Comparison of ENCODE assay signal across 9 mouse cellular contexts in the genomic region with DNA sequence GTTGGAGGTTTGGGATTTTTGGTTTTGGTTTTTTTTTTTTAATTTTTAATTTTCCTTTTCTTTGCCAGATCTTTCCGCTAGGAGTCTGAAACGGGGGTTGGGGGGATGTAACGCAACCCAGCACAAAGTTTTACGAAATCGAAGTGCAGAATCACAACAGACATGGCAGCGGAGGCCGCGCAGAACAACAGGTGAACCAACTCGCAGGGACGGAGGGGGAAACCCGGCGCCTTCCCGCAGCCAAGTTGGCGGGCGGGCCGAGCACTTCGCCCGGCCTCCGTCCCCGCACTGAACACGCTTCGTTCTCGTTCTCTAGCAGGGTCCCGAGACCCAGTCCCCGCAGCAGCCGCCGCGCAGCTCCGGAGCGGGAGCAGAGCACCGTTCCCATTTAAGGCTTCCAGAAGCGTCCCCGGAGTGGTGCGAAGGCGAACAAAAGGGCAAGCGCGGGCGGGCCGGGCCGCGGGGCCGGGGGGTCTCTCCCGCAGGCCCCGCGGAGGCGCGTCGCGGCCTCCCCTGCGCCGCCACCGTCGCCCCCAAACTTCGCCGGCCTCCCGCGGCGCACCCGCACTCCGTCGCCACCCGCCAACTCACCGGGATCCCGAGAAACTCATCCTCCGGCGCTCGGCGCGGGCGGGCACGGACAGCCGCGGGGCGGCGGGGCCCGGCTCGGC. TPM values are rescaled to one million over a fixed set of nuclear protein-coding genes. Genes with fewer than 3 reads are reported as not detected.
A peak's percentile ranks its signal among the peaks of the same experiment; 100 is the strongest.
DNase-seq lines count a peak whose midpoint lies in the region; ATAC-seq and TF ChIP-seq lines count a peak whose summit lies in the region.
"Had no signal": no experiment of that assay in that cellular context is flagged by ENCODE, and none has a peak within 500 bp of the region (broad histone marks: within the 10 kb centered on the region; RNA-seq: fewer than 3 reads in every experiment).

No protein-coding gene starts in this region.

- TF ChIP-seq CTCF in midbrain, postnatal 0 days (IDR thresholded peaks at IDR 0.05): peak; percentile 34
- TF ChIP-seq CTCF in stomach, postnatal 0 days (IDR thresholded peaks at IDR 0.05; ENCODE audit: low read depth): no peak

- peaks cover 56% of the 10 kb centered on the region for H3K4me1 ChIP-seq in heart, embryonic 10.5 days
- peaks cover 13% of the 10 kb centered on the region; the same call in 1 of the 2 replicates for H3K4me1 ChIP-seq in intestine, embryonic 15.5 days (replicated peaks)
- peaks cover 29% of the 10 kb centered on the region for H3K4me1 ChIP-seq in limb, embryonic 14.5 days (ENCODE audit: control insufficient read depth, insufficient read depth, low read length)
- peaks cover 8% of the 10 kb centered on the region; the same call in 1 of the 2 replicates for H3K4me1 ChIP-seq in midbrain, postnatal 0 days (ENCODE audit: insufficient read depth, low read length)
- peaks cover 3% of the 10 kb centered on the region; the same call in 1 of the 2 replicates for H3K4me1 ChIP-seq in stomach, postnatal 0 days (replicated peaks; ENCODE audit: control insufficient read depth, insufficient read depth)

- TF ChIP-seq EP300 in stomach, postnatal 0 days (optimal IDR thresholded peaks at IDR 0.05): no peak

- H3K27ac ChIP-seq in heart, embryonic 10.5 days: peak overlapping the region; percentile 100
- peak overlapping the region; percentile 97 for H3K27ac ChIP-seq in intestine, embryonic 15.5 days
- peak overlapping the region; percentile 100 for H3K27ac ChIP-seq in limb, embryonic 14.5 days (replicated peaks; ENCODE audit: low read depth, low read length)
- H3K27ac ChIP-seq in midbrain, postnatal 0 days (ENCODE audit: low read depth, low read length): peak overlapping the region; percentile 94
- peak overlapping the region; percentile 99 for H3K27ac ChIP-seq in stomach, postnatal 0 days (replicated peaks)

- DNase-seq in heart, embryonic 10.5 days (ENCODE audit: low spot score): no peak
- no peak for DNase-seq in heart, adult 8-10 months (ENCODE audit: low spot score)
- peak; percentile 72 for DNase-seq in cerebellum, adult 9-11 months
- DNase-seq in frontal cortex, postnatal 25 days (ENCODE audit: low spot score in 2 of 2): peak; percentile 17 to 35
- peak; percentile 28 for DNase-seq in limb, embryonic 14.5 days (ENCODE audit: low spot score)
- peak; percentile 27 for DNase-seq in midbrain, postnatal 0 days (ENCODE audit: low spot score)
- DNase-seq in stomach, postnatal 0 days (ENCODE audit: low spot score): peak; percentile 60

- peak; percentile 41 for ATAC-seq in intestine, embryonic 15.5 days
- ATAC-seq in limb, embryonic 14.5 days (ENCODE audit: low FRiP score, low read depth): peak; percentile 51
- ATAC-seq in midbrain, postnatal 0 days (ENCODE audit: low FRiP score): peak; percentile 20; the same call in 1 of the 2 replicates
- peak; percentile 3; the same call in 1 of the 2 replicates for ATAC-seq in stomach, postnatal 0 days (ENCODE audit: low FRiP score, low TSS enrichment)

- no peaks in the 10 kb centered on the region for H3K9me3 ChIP-seq in heart, embryonic 10.5 days
- no peaks in the 10 kb centered on the region for H3K9me3 ChIP-seq in intestine, embryonic 15.5 days
- H3K9me3 ChIP-seq in limb, embryonic 14.5 days (ENCODE audit: control insufficient read depth, low read length): no peaks in the 10 kb centered on the region
- no peaks in the 10 kb centered on the region for H3K9me3 ChIP-seq in midbrain, postnatal 0 days (ENCODE audit: low read length)
- H3K9me3 ChIP-seq in stomach, postnatal 0 days (ENCODE audit: control insufficient read depth, low read length): no peaks in the 10 kb centered on the region

- H3K36me3 ChIP-seq in heart, embryonic 10.5 days: no peaks in the 10 kb centered on the region
- no peaks in the 10 kb centered on the region for H3K36me3 ChIP-seq in intestine, embryonic 15.5 days
- no peaks in the 10 kb centered on the region for H3K36me3 ChIP-seq in limb, embryonic 14.5 days (ENCODE audit: control insufficient read depth, insufficient read depth, low read length)
- H3K36me3 ChIP-seq in midbrain, postnatal 0 days (ENCODE audit: insufficient read depth, low read length): no peaks in the 10 kb centered on the region
- no peaks in the 10 kb centered on the region for H3K36me3 ChIP-seq in stomach, postnatal 0 days (ENCODE audit: control insufficient read depth, insufficient read depth, low read length)

- H3K4me3 ChIP-seq in heart, embryonic 10.5 days: peak overlapping the region; percentile 96
- peak overlapping the region; percentile 90 for H3K4me3 ChIP-seq in intestine, embryonic 15.5 days (replicated peaks)
- peak overlapping the region; percentile 94 for H3K4me3 ChIP-seq in limb, embryonic 14.5 days (replicated peaks; ENCODE audit: low read length)
- peak overlapping the region; percentile 93 for H3K4me3 ChIP-seq in midbrain, postnatal 0 days (ENCODE audit: low read depth, low read length)
- peak overlapping the region; percentile 97 for H3K4me3 ChIP-seq in stomach, postnatal 0 days (ENCODE audit: low read depth, low read length)

- TF ChIP-seq POLR2A in limb, embryonic 14.5 days (IDR thresholded peaks at IDR 0.05; ENCODE audit: borderline replicate concordance, extremely low read depth, insufficient read depth, insufficient read length): no peak

- peak overlapping the region; percentile 96 for H3K9ac ChIP-seq in intestine, embryonic 15.5 days
- H3K9ac ChIP-seq in limb, embryonic 14.5 days (ENCODE audit: low read depth, low read length, severe bottlenecking): peak overlapping the region; percentile 100
- H3K9ac ChIP-seq in midbrain, postnatal 0 days (replicated peaks; ENCODE audit: low read length, poor library complexity, severe bottlenecking): peak overlapping the region; percentile 91
- peak overlapping the region; percentile 99 for H3K9ac ChIP-seq in stomach, postnatal 0 days (ENCODE audit: low read length)

- peak overlapping the region; percentile 64 for H3K4me2 ChIP-seq in intestine, embryonic 15.5 days (replicated peaks)
- H3K4me2 ChIP-seq in limb, embryonic 14.5 days (replicated peaks; ENCODE audit: low read depth, low read length, severe bottlenecking): peak overlapping the region; percentile 71
- peak overlapping the region; percentile 72 for H3K4me2 ChIP-seq in midbrain, postnatal 0 days (ENCODE audit: low read depth, low read length, poor library complexity, severe bottlenecking)
- peak overlapping the region; percentile 66 for H3K4me2 ChIP-seq in stomach, postnatal 0 days (replicated peaks; ENCODE audit: low read depth)

- WGBS in heart, embryonic 10.5 days: under 1% methylated on average over 77 of the region's 77 CpGs
- under 1% methylated on average over 76 of the region's 77 CpGs for WGBS in intestine, embryonic 15.5 days
- 4% methylated on average over 55 of the region's 77 CpGs for WGBS in limb, embryonic 14.5 days
- WGBS in midbrain, postnatal 0 days: 1% methylated on average over 65 of the region's 77 CpGs
- WGBS in stomach, postnatal 0 days: under 1% methylated on average over 26 of the region's 77 CpGs

- H3K27me3 ChIP-seq in heart, embryonic 10.5 days (ENCODE audit: insufficient read depth, poor library complexity, severe bottlenecking): no peaks in the 10 kb centered on the region
- H3K27me3 ChIP-seq in intestine, embryonic 15.5 days (replicated peaks): no peaks in the 10 kb centered on the region
- no peaks in the 10 kb centered on the region for H3K27me3 ChIP-seq in limb, embryonic 14.5 days (ENCODE audit: control insufficient read depth, insufficient read depth, low read length)
- H3K27me3 ChIP-seq in midbrain, postnatal 0 days (ENCODE audit: insufficient read depth, low read length): 0 out of 2 replicates have a peak, but pooled peaks cover 3% of the 10 kb centered on the region
- H3K27me3 ChIP-seq in stomach, postnatal 0 days (ENCODE audit: control insufficient read depth, insufficient read depth, low read length): no peaks in the 10 kb centered on the region

RNA-seq across cellular contexts. Expression of a gene that starts 1.2 kb away (rescaled TPM):
- 48.0 and 48.9 TPM in 2 replicates for polyA plus RNA-seq in heart, embryonic 10.5 days (2016; fragmentation: Nextera tagmentation; extraction: Ambion mirVana)
- 10 to 100 TPM; 55.7 to 68.2 (median 59.4) TPM for total RNA-seq in heart, adult 8-10 months (2022)
- 34.8 and 41.3 TPM in 2 replicates for polyA plus RNA-seq in intestine, embryonic 15.5 days (2015; fragmentation: Nextera tagmentation; extraction: Ambion mirVana)
- 44.3 TPM in 2 replicates for polyA plus RNA-seq in limb, embryonic 14.5 days (2012; rRNA removed)
- 72.1 and 72.4 TPM in 2 replicates for polyA plus RNA-seq in limb, embryonic 14.5 days (2014; fragmentation: Nextera tagmentation; extraction: Ambion mirVana)
- 42.5 and 50.8 TPM in 2 replicates for total RNA-seq in midbrain, postnatal 0 days (2014; rRNA removed)
- polyA plus RNA-seq in midbrain, postnatal 0 days (2015; fragmentation: Nextera tagmentation; extraction: Ambion mirVana): 13.9 and 14.0 TPM in 2 replicates
- polyA plus RNA-seq in stomach, postnatal 0 days (2015; fragmentation: Nextera tagmentation; extraction: Ambion mirVana): 27.0 and 29.0 TPM in 2 replicates

RNA-seq across cellular contexts. Expression of a gene that starts 20.7 kb away (rescaled TPM):
- polyA plus RNA-seq in heart, embryonic 10.5 days (2016; fragmentation: Nextera tagmentation; extraction: Ambion mirVana): not detected in 2 replicates
- not detected for total RNA-seq in heart, adult 8-10 months (2022)
- polyA plus RNA-seq in intestine, embryonic 15.5 days (2015; fragmentation: Nextera tagmentation; extraction: Ambion mirVana): not detected in 2 replicates
- polyA plus RNA-seq in limb, embryonic 14.5 days (2012; rRNA removed): not detected in 2 replicates
- not detected in 2 replicates for polyA plus RNA-seq in limb, embryonic 14.5 days (2014; fragmentation: Nextera tagmentation; extraction: Ambion mirVana)
- total RNA-seq in midbrain, postnatal 0 days (2014; rRNA removed): not detected in 2 replicates
- polyA plus RNA-seq in midbrain, postnatal 0 days (2015; fragmentation: Nextera tagmentation; extraction: Ambion mirVana): not detected in 2 replicates
- not detected in 2 replicates for polyA plus RNA-seq in stomach, postnatal 0 days (2015; fragmentation: Nextera tagmentation; extraction: Ambion mirVana)
- total RNA-seq: neutrophil, adult 5-6 weeks had no signal

Comparison
In these comparisons a context has a peak if more than half of its experiments do, and no peak if none do; other contexts are left out.
1. DNase-seq: peak in cerebellum, adult 9-11 months (single experiment), frontal cortex, postnatal 25 days (2 of 2), limb, embryonic 14.5 days (single experiment), midbrain, postnatal 0 days (single experiment) and stomach, postnatal 0 days (single experiment); none in heart, embryonic 10.5 days (single experiment) and heart, adult 8-10 months (single experiment).
2. Peak in every context shown above with its lines, with median percentiles within 50 percentile points of each other: H3K27ac ChIP-seq, H3K4me3 ChIP-seq, ATAC-seq, H3K4me2 ChIP-seq and H3K9ac ChIP-seq.